Mouse (Mus musculus) hindbrain, embryonic 13.5 days (tissue): ENCODE results near the gene Arih2. TPM values are rescaled to one million over a fixed set of nuclear protein-coding genes. Genes with fewer than 3 reads are reported as not detected.

Experiments used
- ATAC-seq: fragments of 200-750 bp; cut with Nextera tagmentation; 2 replicates; pipeline ENCODE4 v1.8.0; 2017; ENCODE audit warnings: moderate TSS enrichment; ENCODE audit not compliant: low FRiP score
- H3K27ac ChIP-seq: fragments of 300-500 bp; sonication (generic); 2 replicates; pipeline ENCODE4 v1.5.1; 2015; ENCODE audit warnings: inconsistent platforms, mild to moderate bottlenecking, moderate library complexity
- H3K27me3 ChIP-seq: fragments of 300-500 bp; sonication (generic); 2 replicates; pipeline ENCODE4 v1.6.1; 2015; ENCODE audit warnings: mild to moderate bottlenecking, inconsistent platforms
- H3K36me3 ChIP-seq: fragments of 300-500 bp; sonication (generic); 2 replicates; pipeline ENCODE4 v1.6.1; 2015; ENCODE audit warnings: mild to moderate bottlenecking, inconsistent platforms
- H3K4me1 ChIP-seq: fragments of 300-500 bp; sonication (generic); replicated peaks from 2 replicates; pipeline ENCODE4 v1.6.1; 2015; ENCODE audit warnings: inconsistent platforms
- H3K4me2 ChIP-seq: fragments of 300-500 bp; sonication (generic); 2 replicates; pipeline ENCODE4 v1.6.1; 2015; ENCODE audit warnings: inconsistent platforms, mild to moderate bottlenecking, moderate library complexity
- H3K4me3 ChIP-seq: fragments of 300-500 bp; sonication (generic); 2 replicates; pipeline ENCODE4 v1.5.1; 2015; ENCODE audit warnings: mild to moderate bottlenecking, inconsistent platforms
- H3K9ac ChIP-seq: fragments of 300-500 bp; sonication (generic); 2 replicates; pipeline ENCODE4 v1.6.1; 2015; ENCODE audit warnings: mild to moderate bottlenecking, inconsistent platforms
- H3K9me3 ChIP-seq: fragments of 300-500 bp; sonication (generic); 2 replicates; pipeline ENCODE4 v1.6.1; 2016; ENCODE audit warnings: inconsistent platforms
- WGBS: fragments of 180-500 bp; shearing (Covaris S2); methylation state at CpG from one replicate; pipeline ENCODE4 v1.1.7; 2015; 5-methylcytosine and 5-hydroxymethylcytosine counted together
- microRNA counts: library from miRNA; unstranded; fragments of <30 nt; microRNA quantifications from one replicate; lab custom pipeline; 2016
- microRNA-seq: library from miRNA; unstranded; fragments of <30 nt; microRNA quantifications from one replicate; pipeline ENCODE4, GENCODE M21; 2016
- polyA plus RNA-seq: library from polyadenylated mRNA; unstranded; fragments of >200 nt; fragmentation: Nextera tagmentation; extraction: Ambion mirVana; gene quantifications from 2 replicates; pipeline ENCODE4 v1.2.1, GENCODE M21; 2015

Arih2 gene
- polyA plus RNA-seq, 1 experiment from 2014 or later, result 47.3 TPM

GRCm38 (mm10) chr9:108566815-108567776 lies 82.1 kb downstream of the Arih2 start, which contains the start of gene Ndufaf3:
Ndufaf3 (minus strand) TSS chr9:108567434.
- Histone ChIP-seq H3K27ac (peak within 1 kb of the TSS; percentile 99), H3K4me2 (peak within 1 kb of the TSS; percentile 96), H3K9ac (peak within 1 kb of the TSS; percentile 89), H3K9me3 (no peaks in the 10 kb centered on the region), H3K4me1 (peaks cover 49% of the 10 kb centered on the region), H3K27me3 (no peaks in the 10 kb centered on the region), H3K4me3 (peak within 1 kb of the TSS; percentile 78), H3K36me3 (peaks cover 52% of the 10 kb centered on the region)
- WGBS, result under 1% methylated on average over 73 of the region's 73 CpGs
- ATAC-seq, result peak; percentile 85

GRCm38 (mm10) chr9:108565881-108566814 lies 83.0 kb downstream of the Arih2 start:
- peak overlapping the region; percentile 89 for H3K9ac ChIP-seq
- WGBS, result 12% methylated on average over 35 of the region's 35 CpGs
- ATAC-seq, result no peak
- peak overlapping the region; percentile 78 for H3K4me3 ChIP-seq
- peaks cover 48% of the 10 kb centered on the region for H3K36me3 ChIP-seq
- H3K27ac ChIP-seq, result peak overlapping the region; percentile 99
- H3K4me2 ChIP-seq, result peak overlapping the region; percentile 96
- no peaks in the 10 kb centered on the region for H3K9me3 ChIP-seq
- H3K4me1 ChIP-seq, result peaks cover 58% of the 10 kb centered on the region
- H3K27me3 ChIP-seq, result no peaks in the 10 kb centered on the region

- Histone ChIP-seq H3K27me3 (no peaks in the 10 kb centered on the region), H3K36me3 (peaks cover 48% of the 10 kb centered on the region), H3K4me3 (no peak overlapping the region), H3K4me2 (no peak overlapping the region), H3K9ac (no peak overlapping the region), H3K4me1 (peaks cover 45% of the 10 kb centered on the region), H3K27ac (no peak overlapping the region), H3K9me3 (no peaks in the 10 kb centered on the region)
- no peak for ATAC-seq
- 91% methylated on average over 7 of the region's 7 CpGs for WGBS
These were observed 85.1 kb downstream of the Arih2 start for GRCm38 (mm10) chr9:108564131-108564530.

- ATAC-seq, result no peak
- 97% methylated on average over 8 of the region's 8 CpGs for WGBS
These were observed 85.5 kb downstream of the Arih2 start for GRCm38 (mm10) chr9:108563671-108564070.

GRCm38 (mm10) chr9:108560227-108560841 lies 88.9 kb downstream of the Arih2 start, which contains the start of gene Impdh2:
Impdh2 (plus strand) TSS chr9:108560286.
- under 1% methylated on average over 53 of the region's 53 CpGs for WGBS
- peak; percentile 99 for ATAC-seq
- no peaks in the 10 kb centered on the region for H3K27me3 ChIP-seq
- peak within 1 kb of the TSS; percentile 70 for H3K4me2 ChIP-seq
- H3K4me3 ChIP-seq, result peak within 1 kb of the TSS; percentile 55
- H3K9ac ChIP-seq, result peak within 1 kb of the TSS; percentile 77
- H3K9me3 ChIP-seq, result no peaks in the 10 kb centered on the region
- peak within 1 kb of the TSS; percentile 86 for H3K27ac ChIP-seq
- H3K36me3 ChIP-seq, result peaks cover 74% of the 10 kb centered on the region
- peaks cover 18% of the 10 kb centered on the region for H3K4me1 ChIP-seq

More at GRCm38 (mm10) chr9:108563671-108564070, 85.5 kb downstream of the Arih2 start:
- Histone ChIP-seq H3K9me3 (no peaks in the 10 kb centered on the region), H3K4me3 (no peak overlapping the region), H3K4me2 (no peak overlapping the region), H3K4me1 (peaks cover 41% of the 10 kb centered on the region), H3K27me3 (no peaks in the 10 kb centered on the region), H3K9ac (no peak overlapping the region), H3K27ac (no peak overlapping the region), H3K36me3 (peaks cover 52% of the 10 kb centered on the region)

- Histone ChIP-seq H3K36me3 (peaks cover 73% of the 10 kb centered on the region), H3K27ac (no peak overlapping the region), H3K9me3 (no peaks in the 10 kb centered on the region), H3K27me3 (no peaks in the 10 kb centered on the region), H3K4me2 (no peak overlapping the region), H3K4me3 (no peak overlapping the region), H3K4me1 (peaks cover 18% of the 10 kb centered on the region), H3K9ac (no peak overlapping the region)
- ATAC-seq, result no peak
- WGBS, result 94% methylated on average over 4 of the region's 4 CpGs
These were observed 90.0 kb downstream of the Arih2 start for GRCm38 (mm10) chr9:108559169-108559568.

MicroRNAs encoded within 50 kb of the gene (microRNA counts, 519-probe panel; counts per million panel counts)
- microRNA mmu-miR-191 (lab: Ali Mortazavi, UCI) (3,615 counts per million, percentile 49 among the panel's probes with 10 or more counts), microRNA mmu-miR-425 (lab: Ali Mortazavi, UCI) (3,171 counts per million, percentile 38 among the panel's probes with 10 or more counts)

Small RNA genes within 50 kb of the gene (microRNA-seq; reads per million reads assigned to microRNA genes)
- gene Gm24083 (not detected), gene Gm26298 (not detected), gene Mir191 (not detected), gene Mir425 (1,062 reads per million, percentile 78 among the genes with 10 or more reads in this experiment)

Other genes with a start within 250 kb of the Arih2 start
- gene Ccdc36, start 220.9 kb downstream of the Arih2 start, polyA plus RNA-seq, result 1.0 and 1.2 TPM in 2 replicates
- gene BC048562, start 212.9 kb downstream of the Arih2 start, polyA plus RNA-seq, result not detected in 2 replicates
- gene Ccdc71, start 188.9 kb downstream of the Arih2 start, polyA plus RNA-seq, result 58.0 and 59.4 TPM in 2 replicates
- gene Klhdc8b, start 187.8 kb downstream of the Arih2 start, polyA plus RNA-seq, result 66.4 and 69.1 TPM in 2 replicates
- 20.9 and 21.6 TPM in 2 replicates for gene Lamb2, start 169.7 kb downstream of the Arih2 start, polyA plus RNA-seq
- gene Usp19, start 158.8 kb downstream of the Arih2 start, polyA plus RNA-seq, result 71.9 and 74.1 TPM in 2 replicates
- gene Qars, start 141.7 kb downstream of the Arih2 start, polyA plus RNA-seq, result 71.5 and 77.8 TPM in 2 replicates
- gene Qrich1, start 132.6 kb downstream of the Arih2 start, polyA plus RNA-seq, result 131 and 140 TPM in 2 replicates
- gene Impdh2, start 89.1 kb downstream of the Arih2 start, polyA plus RNA-seq, result 104 and 111 TPM in 2 replicates
- 74.0 and 82.1 TPM in 2 replicates for gene Ndufaf3, start 82.0 kb downstream of the Arih2 start, polyA plus RNA-seq
- gene Dalrd3, start 79.5 kb downstream of the Arih2 start, polyA plus RNA-seq, result 285 and 314 TPM in 2 replicates
- 280 and 317 TPM in 2 replicates for gene Wdr6, start 70.6 kb downstream of the Arih2 start, polyA plus RNA-seq
- gene P4htm, start 51.7 kb downstream of the Arih2 start, polyA plus RNA-seq, result 25.6 and 31.4 TPM in 2 replicates
- 45.0 and 45.5 TPM in 2 replicates for gene Slc25a20, start 12.7 kb upstream of the Arih2 start, polyA plus RNA-seq
- 50.1 and 51.9 TPM in 2 replicates for gene Prkar2a, start 39.9 kb upstream of the Arih2 start, polyA plus RNA-seq
- 222 and 228 TPM in 2 replicates for gene Ip6k2, start 134.4 kb upstream of the Arih2 start, polyA plus RNA-seq
- 25.9 and 30.7 TPM in 2 replicates for gene Nckipsd, start 159.0 kb upstream of the Arih2 start, polyA plus RNA-seq
- gene Celsr3, start 176.9 kb upstream of the Arih2 start, polyA plus RNA-seq, result 13.8 and 14.3 TPM in 2 replicates
- 15.1 and 16.1 TPM in 2 replicates for gene Slc26a6, start 203.9 kb upstream of the Arih2 start, polyA plus RNA-seq